Mouse (Mus musculus): Measurements from ENCODE around the gene Nek5. TPM values are rescaled to one million over a fixed set of nuclear protein-coding genes. Genes with fewer than 3 reads are reported as not detected.

The Nek5 gene
- polyA plus RNA-seq, 1 experiment, result 0.66 TPM

DNA sequence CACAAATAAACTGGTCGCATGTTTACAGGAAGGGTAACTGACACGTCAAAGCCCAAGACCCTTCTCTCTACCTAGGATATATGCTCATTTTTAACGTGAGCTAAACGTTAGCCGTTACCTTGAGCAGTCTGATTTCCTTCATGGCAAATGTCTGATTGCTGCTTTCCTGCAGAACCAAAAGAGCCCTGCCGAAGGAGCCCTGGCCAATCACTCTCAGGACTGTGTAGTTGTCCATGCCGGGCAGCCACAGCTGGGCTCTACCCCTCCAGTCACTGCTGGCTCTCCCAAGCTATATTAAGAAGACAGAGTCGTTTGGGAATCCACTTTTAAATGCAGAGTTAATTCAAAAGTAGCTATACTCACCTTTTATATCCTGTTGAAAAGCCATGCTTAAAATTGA, 37.4 kb upstream of the Nek5 start:
- TF ChIP-seq POLR2A (IDR thresholded peaks at IDR 0.05; ENCODE audit: insufficient read depth, low read length) (no peak), CTCF (IDR thresholded peaks at IDR 0.05; ENCODE audit: low read depth, low read length) (no peak), EP300 (IDR thresholded peaks at IDR 0.05; ENCODE audit: insufficient read depth, low read depth, low read length) (no peak)
- peaks cover 5% of the 10 kb centered on the region; the same call in 1 of the 2 replicates for H3K36me3 ChIP-seq (ENCODE audit: control insufficient read depth, insufficient read depth, low read length, poor library complexity, severe bottlenecking)
- no peaks in the 10 kb centered on the region for H3K4me1 ChIP-seq (ENCODE audit: control insufficient read depth, insufficient read depth, low read length)
- no peak overlapping the region for H3K9ac ChIP-seq (ENCODE audit: low read depth, poor library complexity, severe bottlenecking)
- no peaks in the 10 kb centered on the region for H3K27me3 ChIP-seq (ENCODE audit: control insufficient read depth, insufficient read depth, low read length, poor library complexity, severe bottlenecking)
- H3K9me3 ChIP-seq (replicated peaks; ENCODE audit: control insufficient read depth, insufficient read depth, low read length, poor library complexity, severe bottlenecking), result no peaks in the 10 kb centered on the region
- H3K4me3 ChIP-seq (ENCODE audit: low read depth, low read length), result no peak overlapping the region
- H3K27ac ChIP-seq (ENCODE audit: insufficient read depth, low read length), result no peak overlapping the region

DNA sequence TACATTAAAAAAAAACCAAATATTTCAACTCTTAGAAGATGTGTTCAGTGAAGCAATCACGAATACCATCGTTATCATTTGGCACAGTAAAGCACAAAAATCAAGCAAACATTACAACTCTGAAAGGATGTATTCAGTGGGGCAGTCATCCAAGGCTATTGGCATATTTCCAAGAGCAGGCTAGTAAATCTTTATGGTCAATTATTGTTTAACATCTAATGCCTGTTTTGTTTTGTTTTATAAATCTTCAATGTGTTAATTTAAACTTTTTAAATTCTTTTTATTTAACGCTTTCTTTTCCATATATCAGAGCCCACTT, 25.5 kb upstream of the Nek5 start:
- Histone ChIP-seq H3K4me1 (ENCODE audit: control insufficient read depth, insufficient read depth, low read length) (no peaks in the 10 kb centered on the region), H3K27me3 (ENCODE audit: control insufficient read depth, insufficient read depth, low read length, poor library complexity, severe bottlenecking) (no peaks in the 10 kb centered on the region), H3K4me3 (ENCODE audit: low read depth, low read length) (no peak overlapping the region), H3K36me3 (ENCODE audit: control insufficient read depth, insufficient read depth, low read length, poor library complexity, severe bottlenecking) (no peaks in the 10 kb centered on the region; the same call in 1 of the 2 replicates), H3K27ac (ENCODE audit: insufficient read depth, low read length) (no peak overlapping the region), H3K9ac (ENCODE audit: low read depth, poor library complexity, severe bottlenecking) (no peak overlapping the region), H3K9me3 (replicated peaks; ENCODE audit: control insufficient read depth, insufficient read depth, low read length, poor library complexity, severe bottlenecking) (no peaks in the 10 kb centered on the region)
- TF ChIP-seq EP300 (IDR thresholded peaks at IDR 0.05; ENCODE audit: insufficient read depth, low read depth, low read length), result no peak
- TF ChIP-seq CTCF (IDR thresholded peaks at IDR 0.05; ENCODE audit: low read depth, low read length), result no peak
- no peak for TF ChIP-seq POLR2A (IDR thresholded peaks at IDR 0.05; ENCODE audit: insufficient read depth, low read length)

GRCm38 (mm10) chr8:22149643-22150344, 24.9 kb upstream of the Nek5 start:
- no peaks in the 10 kb centered on the region; the same call in 1 of the 2 replicates for H3K36me3 ChIP-seq (ENCODE audit: control insufficient read depth, insufficient read depth, low read length, poor library complexity, severe bottlenecking)
- no peaks in the 10 kb centered on the region for H3K4me1 ChIP-seq (ENCODE audit: control insufficient read depth, insufficient read depth, low read length)
- no peaks in the 10 kb centered on the region for H3K9me3 ChIP-seq (replicated peaks; ENCODE audit: control insufficient read depth, insufficient read depth, low read length, poor library complexity, severe bottlenecking)
- TF ChIP-seq POLR2A (IDR thresholded peaks at IDR 0.05; ENCODE audit: insufficient read depth, low read length) (no peak), CTCF (IDR thresholded peaks at IDR 0.05; ENCODE audit: low read depth, low read length) (no peak), EP300 (IDR thresholded peaks at IDR 0.05; ENCODE audit: insufficient read depth, low read depth, low read length) (no peak)
- no peak overlapping the region for H3K27ac ChIP-seq (ENCODE audit: insufficient read depth, low read length)
- no peak overlapping the region for H3K4me3 ChIP-seq (ENCODE audit: low read depth, low read length)
- no peak overlapping the region for H3K9ac ChIP-seq (ENCODE audit: low read depth, poor library complexity, severe bottlenecking)
- no peaks in the 10 kb centered on the region for H3K27me3 ChIP-seq (ENCODE audit: control insufficient read depth, insufficient read depth, low read length, poor library complexity, severe bottlenecking)

- Histone ChIP-seq H3K4me3 (ENCODE audit: low read depth, low read length) (no peak overlapping the region), H3K9me3 (replicated peaks; ENCODE audit: control insufficient read depth, insufficient read depth, low read length, poor library complexity, severe bottlenecking) (no peaks in the 10 kb centered on the region), H3K4me1 (ENCODE audit: control insufficient read depth, insufficient read depth, low read length) (no peaks in the 10 kb centered on the region), H3K36me3 (ENCODE audit: control insufficient read depth, insufficient read depth, low read length, poor library complexity, severe bottlenecking) (peaks cover 3% of the 10 kb centered on the region; the same call in 1 of the 2 replicates), H3K9ac (ENCODE audit: low read depth, poor library complexity, severe bottlenecking) (no peak overlapping the region), H3K27ac (ENCODE audit: insufficient read depth, low read length) (no peak overlapping the region), H3K27me3 (ENCODE audit: control insufficient read depth, insufficient read depth, low read length, poor library complexity, severe bottlenecking) (no peaks in the 10 kb centered on the region)
- TF ChIP-seq EP300 (IDR thresholded peaks at IDR 0.05; ENCODE audit: insufficient read depth, low read depth, low read length) (no peak), CTCF (IDR thresholded peaks at IDR 0.05; ENCODE audit: low read depth, low read length) (no peak), POLR2A (IDR thresholded peaks at IDR 0.05; ENCODE audit: insufficient read depth, low read length) (no peak)
Measured at GRCm38 (mm10) chr8:22148367-22148740, 23.5 kb upstream of the Nek5 start.

GRCm38 (mm10) chr8:22147706-22148366, 23.0 kb upstream of the Nek5 start:
- no peak overlapping the region for H3K4me3 ChIP-seq (ENCODE audit: low read depth, low read length)
- peaks cover 3% of the 10 kb centered on the region; the same call in 1 of the 2 replicates for H3K36me3 ChIP-seq (ENCODE audit: control insufficient read depth, insufficient read depth, low read length, poor library complexity, severe bottlenecking)
- TF ChIP-seq POLR2A (IDR thresholded peaks at IDR 0.05; ENCODE audit: insufficient read depth, low read length) (no peak), CTCF (IDR thresholded peaks at IDR 0.05; ENCODE audit: low read depth, low read length) (no peak), EP300 (IDR thresholded peaks at IDR 0.05; ENCODE audit: insufficient read depth, low read depth, low read length) (no peak)
- no peaks in the 10 kb centered on the region for H3K4me1 ChIP-seq (ENCODE audit: control insufficient read depth, insufficient read depth, low read length)
- no peak overlapping the region for H3K9ac ChIP-seq (ENCODE audit: low read depth, poor library complexity, severe bottlenecking)
- no peak overlapping the region for H3K27ac ChIP-seq (ENCODE audit: insufficient read depth, low read length)
- no peaks in the 10 kb centered on the region for H3K27me3 ChIP-seq (ENCODE audit: control insufficient read depth, insufficient read depth, low read length, poor library complexity, severe bottlenecking)
- H3K9me3 ChIP-seq (replicated peaks; ENCODE audit: control insufficient read depth, insufficient read depth, low read length, poor library complexity, severe bottlenecking), result no peaks in the 10 kb centered on the region

GRCm38 (mm10) chr8:22145831-22146230, 21.0 kb upstream of the Nek5 start:
- H3K27me3 ChIP-seq (ENCODE audit: control insufficient read depth, insufficient read depth, low read length, poor library complexity, severe bottlenecking), result no peaks in the 10 kb centered on the region
- H3K4me1 ChIP-seq (ENCODE audit: control insufficient read depth, insufficient read depth, low read length), result no peaks in the 10 kb centered on the region
- H3K9ac ChIP-seq (ENCODE audit: low read depth, poor library complexity, severe bottlenecking), result no peak overlapping the region
- H3K9me3 ChIP-seq (replicated peaks; ENCODE audit: control insufficient read depth, insufficient read depth, low read length, poor library complexity, severe bottlenecking), result peaks cover 7% of the 10 kb centered on the region
- no peak overlapping the region for H3K27ac ChIP-seq (ENCODE audit: insufficient read depth, low read length)
- H3K36me3 ChIP-seq (ENCODE audit: control insufficient read depth, insufficient read depth, low read length, poor library complexity, severe bottlenecking), result peaks cover 7% of the 10 kb centered on the region
- no peak for TF ChIP-seq POLR2A (IDR thresholded peaks at IDR 0.05; ENCODE audit: insufficient read depth, low read length)
- no peak for TF ChIP-seq EP300 (IDR thresholded peaks at IDR 0.05; ENCODE audit: insufficient read depth, low read depth, low read length)
- TF ChIP-seq CTCF (IDR thresholded peaks at IDR 0.05; ENCODE audit: low read depth, low read length), result no peak
- H3K4me3 ChIP-seq (ENCODE audit: low read depth, low read length), result no peak overlapping the region

Data from ES-Bruce4 (cell line).